Mouse (Mus musculus): ENCODE measurements around the gene Nfatc2.

The Nfatc2 gene

DNA sequence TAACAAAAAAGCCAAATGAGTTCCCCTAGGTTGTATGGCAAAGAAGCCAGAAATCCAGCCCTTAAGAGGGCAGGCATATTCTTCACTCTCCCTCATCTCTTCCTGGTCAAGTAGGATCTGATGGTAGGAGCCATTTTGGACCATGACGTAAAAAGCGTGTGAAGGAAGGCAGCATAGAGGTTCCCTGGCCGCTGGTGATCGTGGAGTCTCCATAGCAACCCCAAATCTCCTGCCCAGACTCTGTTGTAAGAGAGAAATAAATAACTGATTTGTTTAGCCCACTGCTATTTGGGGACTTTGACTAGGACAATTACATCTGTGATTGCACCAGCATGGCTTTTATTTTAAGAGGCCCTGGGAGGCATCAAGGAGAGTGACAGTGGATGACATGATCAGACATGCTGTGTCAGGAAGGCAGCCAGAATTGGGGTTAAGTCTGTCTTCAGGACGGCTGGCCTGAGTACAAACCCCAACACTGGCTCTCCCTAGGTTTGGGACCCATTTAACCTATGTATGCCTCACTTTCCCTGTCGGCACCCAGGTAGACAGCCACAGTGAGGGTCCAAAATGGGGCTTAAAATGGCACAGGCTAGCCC lies 8.3 kb upstream of the Nfatc2 start:
- DNase-seq (ENCODE audit: low spot score in 2 of 2), result no peak

DNA sequence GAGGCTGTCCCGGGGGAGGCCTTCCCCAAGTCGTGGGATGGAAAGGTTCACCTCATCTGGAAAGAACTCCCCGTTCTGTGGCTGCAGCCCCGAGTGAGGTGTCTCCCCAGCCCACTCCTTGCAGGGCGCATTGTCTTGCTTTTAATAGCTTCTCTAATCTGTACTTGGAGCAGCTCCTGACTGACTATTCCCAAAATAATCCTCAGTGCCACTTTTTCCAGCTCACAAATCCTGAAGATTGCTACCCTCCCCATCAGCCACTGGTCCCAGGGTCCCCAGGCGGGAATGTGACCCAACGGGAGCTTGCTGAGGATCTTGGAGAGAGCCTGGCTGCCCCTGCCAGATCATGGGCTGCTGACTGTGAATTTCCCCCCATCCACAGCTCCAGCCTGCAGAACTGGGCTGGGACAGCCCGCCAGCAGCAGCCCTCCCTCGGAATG lies 6.7 kb upstream of the Nfatc2 start:
- no peak for DNase-seq (ENCODE audit: low spot score in 2 of 2)

- DNase-seq (ENCODE audit: low spot score in 2 of 2), result no peak
These were observed 3.2 kb upstream of the Nfatc2 start for GRCm38 (mm10) chr2:168604655-168605070.

DNA sequence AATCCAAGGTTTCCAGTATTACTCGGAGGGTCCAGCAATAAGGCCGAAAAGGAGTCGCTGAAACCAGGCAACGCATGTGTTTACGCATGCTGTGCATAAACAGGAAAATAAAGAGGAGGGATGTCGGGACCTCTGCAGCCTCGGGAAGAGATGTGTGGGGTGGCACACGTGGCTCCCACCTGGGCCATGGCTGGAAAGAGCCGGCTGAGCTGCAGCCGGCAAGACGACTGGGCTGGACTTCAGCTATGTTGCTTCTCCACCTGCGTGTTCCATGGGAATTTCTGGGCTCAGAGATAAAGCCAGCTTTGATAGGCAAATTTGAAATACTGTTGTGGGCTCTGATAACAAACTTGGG lies 907 bp upstream of the Nfatc2 start:
- no peak for DNase-seq (ENCODE audit: low spot score in 2 of 2)

GRCm38 (mm10) chr2:168600750-168601490 lies 537 bp downstream of the Nfatc2 start:
- DNase-seq (ENCODE audit: low spot score in 2 of 2), result no peak

- DNase-seq (ENCODE audit: low spot score in 2 of 2), result no peak
These were observed 5.8 kb downstream of the Nfatc2 start for GRCm38 (mm10) chr2:168595693-168596092.

GRCm38 (mm10) chr2:168593676-168594075 lies 7.8 kb downstream of the Nfatc2 start:
- DNase-seq (ENCODE audit: low spot score in 2 of 2), result no peak

GRCm38 (mm10) chr2:168593004-168593403 lies 8.5 kb downstream of the Nfatc2 start:
- peak in 1 of 2 experiments; percentile 37 for DNase-seq (ENCODE audit: low spot score in 2 of 2)

DNA sequence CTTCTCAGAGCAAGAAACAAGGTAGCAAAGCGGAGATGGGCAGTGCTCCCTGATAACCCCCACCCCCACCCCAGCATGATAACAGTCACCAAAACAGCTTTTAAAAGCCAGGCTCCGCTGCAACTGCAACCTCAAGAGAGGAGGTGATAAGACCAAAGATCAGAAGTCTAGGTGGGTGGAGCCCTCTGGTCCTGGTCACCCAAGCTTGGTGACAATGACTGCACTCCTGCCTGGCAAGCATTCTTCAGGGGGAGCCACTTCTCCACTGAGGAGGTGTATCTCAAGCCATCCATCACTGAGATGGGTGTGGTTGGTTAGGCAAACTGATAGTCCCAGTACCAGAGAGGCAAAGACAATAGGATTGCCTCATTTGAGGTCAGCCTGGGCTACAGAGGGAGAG lies 10.4 kb downstream of the Nfatc2 start:
- DNase-seq (ENCODE audit: low spot score in 2 of 2), result no peak

DNA sequence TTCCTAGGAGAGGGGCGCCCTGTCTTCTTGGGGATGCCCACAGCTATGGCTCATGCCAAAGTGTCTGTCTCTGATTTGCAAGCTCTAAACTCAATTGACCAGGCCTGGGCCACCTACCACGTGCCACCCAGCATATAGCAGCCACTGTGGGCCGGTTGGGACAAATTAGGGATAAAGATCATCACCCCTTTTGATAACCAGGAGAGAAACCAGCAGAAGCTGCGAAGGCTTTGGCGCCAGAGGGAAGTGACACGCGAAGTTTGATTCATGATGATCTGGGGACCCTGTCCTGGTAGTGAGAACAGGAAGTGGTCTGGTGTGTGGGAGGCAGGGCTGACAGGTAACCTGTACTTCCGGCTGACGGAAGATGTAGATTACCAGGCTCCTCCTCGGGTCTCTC lies 10.9 kb downstream of the Nfatc2 start:
- peak in 1 of 2 experiments; percentile 57 for DNase-seq (ENCODE audit: low spot score in 2 of 2)

- DNase-seq (ENCODE audit: low spot score in 2 of 2), result peak; percentile 26 to 79
These were observed 11.3 kb downstream of the Nfatc2 start for GRCm38 (mm10) chr2:168590168-168590551.

GRCm38 (mm10) chr2:168589368-168590167 lies 11.9 kb downstream of the Nfatc2 start:
- peak in 1 of 2 experiments; percentile 15 for DNase-seq (ENCODE audit: low spot score in 2 of 2)

DNA sequence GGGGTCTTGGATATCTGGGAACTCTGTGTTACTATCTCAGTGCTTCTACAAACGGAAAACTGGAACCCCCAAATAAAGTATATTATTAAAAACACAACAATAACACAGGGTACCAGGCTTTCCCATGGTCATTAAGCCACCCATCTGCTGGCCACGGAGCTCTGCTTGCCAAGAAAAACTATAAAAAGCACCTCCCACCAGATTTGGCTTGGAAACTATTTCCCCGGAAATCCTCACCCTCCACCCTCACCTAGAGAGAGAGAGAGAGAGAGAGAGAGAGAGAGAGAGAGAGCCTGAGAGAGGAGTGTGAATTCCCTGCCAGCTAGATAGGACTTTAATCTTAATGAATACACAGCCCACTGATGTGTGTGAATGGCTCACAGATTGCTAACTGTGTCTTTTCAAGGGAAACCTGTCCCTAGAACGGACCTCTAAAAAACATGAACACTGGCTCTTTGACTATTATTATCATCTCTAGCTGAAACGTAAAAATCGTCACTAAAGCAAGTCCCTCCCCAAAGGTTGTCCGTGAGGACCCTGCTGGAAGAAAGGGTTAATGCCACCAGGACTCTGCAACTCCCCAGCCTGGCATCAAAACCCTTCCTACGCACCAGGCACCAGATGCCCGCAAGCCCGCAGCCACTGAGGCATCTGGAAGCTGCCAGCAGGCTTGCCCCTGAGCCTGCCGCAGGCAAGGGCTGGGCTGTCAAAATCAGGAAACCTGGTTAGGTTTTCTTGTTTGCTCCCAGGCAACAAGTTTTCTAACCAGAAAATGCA lies 12.7 kb downstream of the Nfatc2 start:
- DNase-seq (ENCODE audit: low spot score in 2 of 2), result no peak

GRCm38 (mm10) chr2:168587159-168587558 lies 14.3 kb downstream of the Nfatc2 start:
- no peak for DNase-seq (ENCODE audit: low spot score in 2 of 2)

DNA sequence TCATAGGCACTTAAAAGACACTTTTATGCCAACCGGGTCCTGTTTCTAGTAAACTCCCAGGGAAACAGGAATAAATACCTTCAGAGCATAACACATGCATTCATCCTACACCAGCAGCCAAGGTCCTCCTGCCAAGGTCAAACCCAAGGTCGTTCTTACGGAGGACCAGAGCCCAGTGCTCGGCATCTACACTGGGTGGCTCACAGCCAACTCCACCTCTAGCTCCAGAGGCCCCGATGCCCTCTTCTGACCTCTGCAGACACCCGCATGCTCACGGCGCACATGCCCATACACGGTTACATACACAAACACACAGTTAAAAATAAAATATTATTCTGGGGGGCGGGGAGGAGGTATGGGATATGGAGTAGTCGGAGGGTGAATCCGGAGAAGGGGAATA lies 14.9 kb downstream of the Nfatc2 start:
- DNase-seq (ENCODE audit: low spot score in 2 of 2), result no peak

- no peak for DNase-seq (ENCODE audit: low spot score in 2 of 2)
These were observed 16.6 kb downstream of the Nfatc2 start for GRCm38 (mm10) chr2:168584857-168585256.

DNA sequence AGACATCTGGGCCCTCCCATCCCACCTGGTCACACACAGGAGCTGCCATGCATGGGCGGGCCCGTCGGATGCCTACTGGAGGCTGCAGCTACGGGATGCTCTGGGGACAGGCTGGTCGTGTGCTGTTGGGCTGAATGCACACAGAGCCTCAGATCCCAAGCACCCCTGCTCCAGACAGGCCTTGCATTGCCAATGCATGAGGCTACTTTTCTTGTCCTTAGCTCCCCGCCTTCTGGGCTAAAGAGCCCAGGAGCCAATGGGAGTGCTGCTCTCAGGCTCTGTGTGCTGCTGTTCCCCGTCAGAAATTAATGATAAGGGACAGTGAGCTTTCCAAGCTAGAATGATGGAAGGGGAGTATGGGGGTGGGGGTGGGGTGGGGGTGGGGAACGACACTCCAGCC lies 17.0 kb downstream of the Nfatc2 start:
- no peak for DNase-seq (ENCODE audit: low spot score in 2 of 2)

DNA sequence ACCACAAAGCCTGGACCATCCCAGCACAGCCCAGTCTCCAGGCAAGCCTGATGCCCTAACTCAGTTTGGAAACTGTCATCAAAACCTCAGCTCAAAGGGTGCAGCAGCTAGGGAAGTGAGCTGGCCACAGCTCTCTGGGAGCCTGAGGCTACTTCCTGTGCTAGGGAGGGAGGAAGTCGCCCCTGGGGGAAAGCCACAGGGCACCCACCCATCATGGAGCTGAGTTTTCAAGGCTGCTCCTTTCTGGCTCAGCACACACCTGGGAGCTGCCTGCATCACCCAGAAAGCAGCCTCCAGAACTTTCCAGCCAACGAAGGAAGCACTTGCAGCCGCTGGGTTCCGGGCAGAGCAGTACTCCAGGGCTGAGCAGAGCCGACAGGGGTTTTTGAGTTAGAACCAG lies 18.4 kb downstream of the Nfatc2 start:
- no peak for DNase-seq (ENCODE audit: low spot score in 2 of 2)

GRCm38 (mm10) chr2:168581207-168581854 lies 20.1 kb downstream of the Nfatc2 start:
- DNase-seq (ENCODE audit: low spot score in 2 of 2), result no peak

DNA sequence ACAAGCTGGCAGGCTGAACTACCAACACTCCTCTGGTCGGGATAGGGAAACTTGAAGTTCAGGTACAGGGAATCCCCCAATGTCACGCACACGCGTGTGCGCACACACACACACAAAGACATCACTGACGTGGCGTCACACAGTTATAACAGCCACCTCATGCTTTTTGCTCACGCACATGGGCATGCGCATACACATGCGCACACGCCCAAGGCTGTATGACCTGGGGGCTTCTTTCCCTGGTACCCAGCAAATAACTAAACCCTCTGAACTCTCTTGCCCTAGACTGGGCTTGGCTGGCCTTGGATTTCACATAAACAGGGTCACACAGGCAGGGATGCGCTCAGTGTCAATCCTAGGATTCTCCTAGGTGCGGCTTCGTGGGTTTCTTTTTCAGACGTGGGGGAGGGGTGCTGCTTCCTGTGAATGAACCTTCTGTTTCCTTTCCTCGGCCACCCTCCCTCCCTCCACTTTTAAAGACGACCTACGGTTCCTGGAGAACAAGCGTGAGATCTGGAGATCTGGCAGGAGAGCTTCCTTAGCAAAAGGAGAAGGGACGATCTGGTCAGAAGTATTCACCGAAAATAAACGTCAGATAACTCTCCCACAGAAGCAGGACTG lies 21.1 kb downstream of the Nfatc2 start:
- no peak for DNase-seq (ENCODE audit: low spot score in 2 of 2)

- DNase-seq (ENCODE audit: low spot score in 2 of 2), result no peak
These were observed 21.8 kb downstream of the Nfatc2 start for GRCm38 (mm10) chr2:168579601-168580130.

Data from spleen, postnatal 10 days (tissue).